Mouse (Mus musculus): ENCODE measurements around the gene Pick1.

Gene Pick1

DNA sequence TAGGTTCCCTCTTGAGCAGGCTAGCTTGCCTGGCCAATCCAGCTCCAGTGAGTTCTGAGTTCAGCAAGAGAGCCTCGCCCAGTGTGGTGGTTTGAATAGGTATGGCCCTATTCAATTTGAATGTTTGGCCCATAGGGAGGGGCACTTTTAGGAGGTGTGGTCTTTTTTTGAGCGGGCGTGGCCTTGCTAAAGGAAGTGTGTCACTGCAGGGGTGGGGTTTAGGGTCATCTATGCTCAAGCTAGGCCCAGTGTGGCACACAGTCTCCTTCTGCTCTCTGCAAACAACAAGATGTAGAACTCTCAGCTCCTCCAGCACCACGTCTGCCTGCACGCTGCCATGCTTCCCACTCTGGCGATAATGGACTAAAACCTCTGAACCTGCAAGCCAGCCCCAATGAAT lies 34.8 kb downstream of the Pick1 start:
- in situ Hi-C loops (cut with MboI; ENCODE audit: unreplicated experiment in 2 of 2): loop anchor here in 1 of 2 experiments (10.0 kb wide), 1 partner anchor 111 kb away; no protein-coding TSS in a partner anchor

DNA sequence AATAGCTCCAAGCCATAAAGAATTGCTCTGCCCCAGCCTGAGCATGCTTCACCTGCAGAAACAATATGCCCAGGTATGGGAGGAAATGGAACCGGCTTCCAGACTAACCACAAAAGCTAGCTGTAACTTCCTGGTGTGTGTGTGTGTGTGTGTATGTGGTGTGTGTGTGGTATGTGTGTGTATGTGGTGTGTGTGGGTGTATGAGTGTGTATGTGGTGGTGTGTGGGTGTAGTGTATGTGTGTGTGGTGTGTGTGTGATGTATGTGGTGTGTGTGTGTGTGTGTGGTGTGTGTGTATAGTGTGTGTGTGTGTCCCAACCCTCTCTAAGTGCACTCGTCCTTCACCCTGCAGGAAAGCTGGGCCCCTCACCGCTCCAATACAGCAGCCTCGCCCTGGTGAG lies 36.4 kb downstream of the Pick1 start:
- in situ Hi-C loops (cut with MboI; ENCODE audit: unreplicated experiment in 2 of 2): loop anchor here in 1 of 2 experiments (10.0 kb wide), 1 partner anchor 109 kb away; no protein-coding TSS in a partner anchor

DNA sequence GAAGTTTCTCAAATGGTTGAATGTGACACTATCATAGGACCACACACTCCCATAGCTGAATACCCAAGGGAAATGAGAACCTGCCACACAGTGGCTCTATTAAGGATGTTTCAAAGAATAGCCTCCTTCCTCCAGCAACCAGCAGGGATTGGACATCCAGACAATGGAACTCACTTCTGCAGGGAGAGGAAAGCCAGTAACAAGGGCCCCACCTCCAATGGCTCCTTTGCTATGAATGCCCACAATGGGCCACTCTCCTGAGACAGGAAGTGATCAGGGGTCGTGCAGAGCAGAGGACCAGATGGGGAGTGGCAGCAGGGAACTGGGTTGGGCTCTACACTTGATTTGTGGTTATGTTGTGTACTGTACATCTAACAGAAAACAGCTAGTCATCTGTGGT lies 39.5 kb downstream of the Pick1 start:
- in situ Hi-C loops (cut with MboI; ENCODE audit: unreplicated experiment in 2 of 2): loop anchor here in 1 of 2 experiments (10.0 kb wide), 1 partner anchor 106 kb away; no protein-coding TSS in a partner anchor

DNA sequence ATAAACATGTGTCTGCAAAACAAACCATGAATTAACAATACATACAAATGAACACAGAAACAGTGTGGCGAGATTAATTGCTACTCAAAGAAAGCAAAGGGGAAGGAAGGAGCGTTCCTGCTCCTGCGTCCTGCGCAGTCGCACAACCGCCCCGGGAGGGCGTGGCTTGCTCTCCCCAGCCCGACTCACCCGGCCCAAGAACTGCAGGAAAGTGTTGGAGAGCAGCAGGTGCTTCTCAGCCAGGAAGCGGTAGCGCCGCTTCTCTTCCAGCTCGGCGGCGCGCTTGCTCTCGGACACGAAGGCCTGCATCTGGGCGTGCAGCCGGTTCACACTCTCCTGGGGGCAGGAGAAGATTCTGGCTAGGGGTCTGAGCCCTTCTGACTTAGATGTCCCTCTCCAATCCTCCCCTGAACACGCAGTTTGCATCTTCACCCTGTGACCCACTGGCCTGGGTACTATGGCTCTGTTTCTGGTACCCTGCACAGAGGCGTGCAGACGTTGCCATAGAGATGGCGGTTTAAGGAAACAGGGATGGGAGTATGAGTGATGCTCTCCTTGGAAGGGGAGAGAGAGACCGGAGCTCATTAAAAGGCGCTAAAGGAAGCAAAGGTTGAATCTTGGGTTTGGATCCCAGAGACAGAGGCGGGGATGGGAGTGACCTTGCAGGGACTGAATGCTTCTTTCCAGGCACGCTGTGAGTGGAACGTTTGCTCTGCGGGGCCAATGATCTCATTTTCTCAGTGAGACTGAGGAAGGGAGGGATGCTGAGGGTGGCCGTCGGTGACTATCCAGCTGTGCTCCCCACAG lies 41.5 kb downstream of the Pick1 start:
- in situ Hi-C loops (cut with MboI; ENCODE audit: unreplicated experiment in 2 of 2): loop anchor here (5.0 to 10.0 kb wide), 2 partner anchors 54 to 112 kb away; partner anchors contain the start of gene Pla2g6 (in 1 of the 2)

DNA sequence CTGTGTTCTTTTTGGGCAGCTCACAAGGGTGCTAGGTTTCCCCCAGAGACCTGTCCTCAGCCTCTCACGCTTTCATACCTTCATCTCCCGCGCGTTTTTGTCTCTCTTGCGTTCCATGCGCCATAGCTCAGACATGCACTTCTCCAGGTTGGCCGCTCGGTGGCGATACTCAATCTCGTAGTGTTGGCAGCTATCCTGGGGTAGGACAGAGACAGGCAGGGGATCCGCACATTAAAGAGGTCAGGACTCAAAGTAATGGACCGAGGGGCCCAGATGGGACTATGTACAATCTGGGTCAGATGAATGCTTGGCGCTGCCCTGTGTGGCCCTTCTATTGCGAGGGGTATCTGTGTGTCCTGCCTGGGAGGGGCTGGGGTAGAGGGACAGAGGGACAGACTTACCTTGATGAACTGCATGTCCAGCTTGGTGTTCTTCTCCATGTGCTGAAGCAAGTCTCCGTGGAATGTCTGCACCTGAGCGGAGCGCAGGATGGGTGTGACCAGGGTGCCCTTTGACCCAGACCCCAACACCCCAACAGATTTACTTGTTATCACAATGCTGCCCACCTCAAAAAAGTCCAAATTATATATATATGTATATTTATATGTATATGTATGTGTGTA lies 42.3 kb downstream of the Pick1 start:
- in situ Hi-C loops (cut with MboI; ENCODE audit: unreplicated experiment in 2 of 2): loop anchor here (5.0 to 10.0 kb wide), 2 partner anchors 54 to 111 kb away; partner anchors contain the start of gene Pla2g6 (in 1 of the 2)

DNA sequence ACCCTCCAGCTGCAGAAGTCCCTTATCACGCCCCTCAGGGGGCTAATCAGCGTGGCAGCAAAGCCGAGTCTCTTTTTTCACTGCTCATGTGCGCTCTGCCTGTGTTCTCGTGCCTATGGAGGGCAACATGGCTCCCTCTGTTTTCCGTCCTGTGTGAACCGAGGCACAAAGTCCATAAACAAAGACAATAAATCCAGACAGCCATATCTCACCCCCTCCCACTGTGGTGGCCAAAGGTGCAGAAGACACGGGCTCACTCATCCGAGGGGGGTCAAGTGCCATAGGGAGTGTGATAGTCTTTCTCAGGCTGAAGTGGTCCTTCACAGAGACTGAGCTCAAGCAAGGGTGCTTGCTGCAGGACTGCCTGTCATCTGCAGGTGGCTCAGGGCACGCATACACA lies 44.0 kb downstream of the Pick1 start:
- in situ Hi-C loops (cut with MboI; ENCODE audit: unreplicated experiment in 2 of 2): loop anchor here (5.0 to 10.0 kb wide), 2 partner anchors 52 to 109 kb away; partner anchors contain the start of gene Pla2g6 (in 1 of the 2)

DNA sequence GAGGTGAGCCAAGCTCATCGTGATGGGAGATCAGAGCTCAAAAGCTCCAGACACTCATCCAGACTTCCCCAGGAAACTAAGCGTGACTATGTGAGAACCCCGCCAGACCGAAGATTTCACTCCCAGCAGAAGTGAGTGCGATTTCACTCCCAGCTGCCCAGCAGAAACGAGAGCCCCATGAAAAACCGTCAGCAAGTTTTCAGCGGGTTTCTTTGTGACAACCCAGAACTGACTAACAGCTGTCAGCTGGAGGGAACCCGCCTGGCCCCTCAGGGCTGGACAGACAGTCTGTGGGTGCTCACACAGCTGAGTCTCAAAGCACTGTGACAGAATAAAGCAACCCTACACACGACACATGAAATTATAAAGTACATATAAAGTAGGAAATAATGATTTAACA lies 48.8 kb downstream of the Pick1 start:
- in situ Hi-C loops (cut with MboI; ENCODE audit: unreplicated experiment in 2 of 2): loop anchor here in 1 of 2 experiments (10.0 kb wide), 1 partner anchor 47 kb away; the partner anchor contains the start of gene Pla2g6

DNA sequence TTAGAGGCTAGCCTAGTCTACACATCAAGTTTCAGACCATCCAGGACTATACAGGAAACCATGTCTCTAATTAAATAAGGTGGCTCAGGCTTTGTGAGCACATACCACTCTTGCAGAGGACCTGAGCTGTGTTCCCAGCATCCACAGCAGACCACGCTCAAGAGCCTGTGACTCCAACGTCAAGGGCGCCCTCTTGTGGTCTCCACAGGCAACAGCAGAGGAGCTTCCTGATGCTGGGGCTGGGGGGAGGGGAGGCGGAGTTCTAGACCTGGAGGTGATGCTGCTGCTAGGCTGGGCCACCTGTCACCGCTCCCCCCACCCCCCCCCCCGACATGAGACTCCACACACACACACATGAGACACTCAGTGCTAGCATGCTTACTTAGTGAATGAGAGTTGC lies 51.2 kb downstream of the Pick1 start:
- in situ Hi-C loops (cut with MboI; ENCODE audit: unreplicated experiment in 2 of 2): no loop called here

DNA sequence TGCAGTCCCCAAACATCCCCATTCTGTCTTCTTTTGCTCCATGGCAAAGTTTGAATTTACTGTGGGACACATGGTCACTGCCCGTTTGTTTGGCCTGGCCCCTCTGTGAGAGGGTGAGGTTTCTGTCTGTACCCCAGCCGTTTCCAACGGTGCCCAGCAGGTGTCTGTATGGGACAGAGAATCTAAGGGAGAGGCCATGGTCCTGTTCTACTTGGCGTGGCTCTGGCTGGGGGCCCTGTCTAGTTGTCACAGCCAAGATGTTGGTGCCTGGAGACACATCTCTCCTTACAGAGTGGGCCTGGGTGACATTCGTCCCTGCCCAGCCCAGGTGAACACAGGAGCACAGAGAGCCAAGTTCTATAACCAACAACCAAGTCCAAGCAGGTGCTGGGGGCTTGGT lies 51.9 kb downstream of the Pick1 start:
- in situ Hi-C loops (cut with MboI; ENCODE audit: unreplicated experiment in 2 of 2): no loop called here

DNA sequence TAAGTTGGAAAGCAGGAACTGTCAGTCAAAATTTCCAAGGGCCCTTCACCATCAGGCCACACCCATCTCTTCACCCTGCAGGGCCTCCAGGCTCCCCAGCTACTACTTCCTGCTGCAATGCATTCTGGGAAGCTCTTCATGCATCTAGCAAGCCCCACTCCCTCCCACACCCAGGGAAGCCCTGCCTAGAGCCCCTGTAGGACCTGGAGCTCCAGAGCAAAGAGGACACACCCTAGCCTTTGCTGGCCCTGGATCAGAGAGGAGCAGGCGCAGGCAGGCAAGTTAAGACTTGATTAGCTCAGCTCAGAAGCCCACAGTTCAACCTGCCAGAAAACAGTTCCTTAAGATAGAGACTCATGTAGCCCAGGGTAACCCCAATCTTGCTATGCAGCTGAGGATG lies 52.4 kb downstream of the Pick1 start:
- in situ Hi-C loops (cut with MboI; ENCODE audit: unreplicated experiment in 2 of 2): no loop called here

DNA sequence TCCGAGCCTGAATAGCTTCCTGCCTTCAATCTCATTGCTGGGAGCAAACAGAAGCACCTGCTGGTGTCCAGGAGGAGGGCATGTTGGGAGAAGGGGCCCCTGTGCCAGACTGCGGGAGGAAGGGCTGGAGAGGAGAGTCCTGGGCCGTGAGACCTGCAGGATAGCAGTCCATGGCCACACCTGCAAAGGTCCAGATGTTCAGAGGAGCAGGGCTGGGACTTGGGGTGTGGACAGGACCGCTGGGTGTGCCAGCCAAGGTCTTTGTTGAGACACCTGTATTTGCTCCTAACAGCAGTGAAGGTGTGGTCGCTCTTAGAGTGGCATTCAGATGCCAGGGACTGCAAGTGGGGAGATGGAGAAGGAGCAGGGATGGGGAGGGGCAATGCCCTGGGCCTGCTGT lies 53.5 kb downstream of the Pick1 start:
- in situ Hi-C loops (cut with MboI; ENCODE audit: unreplicated experiment in 2 of 2): no loop called here

DNA sequence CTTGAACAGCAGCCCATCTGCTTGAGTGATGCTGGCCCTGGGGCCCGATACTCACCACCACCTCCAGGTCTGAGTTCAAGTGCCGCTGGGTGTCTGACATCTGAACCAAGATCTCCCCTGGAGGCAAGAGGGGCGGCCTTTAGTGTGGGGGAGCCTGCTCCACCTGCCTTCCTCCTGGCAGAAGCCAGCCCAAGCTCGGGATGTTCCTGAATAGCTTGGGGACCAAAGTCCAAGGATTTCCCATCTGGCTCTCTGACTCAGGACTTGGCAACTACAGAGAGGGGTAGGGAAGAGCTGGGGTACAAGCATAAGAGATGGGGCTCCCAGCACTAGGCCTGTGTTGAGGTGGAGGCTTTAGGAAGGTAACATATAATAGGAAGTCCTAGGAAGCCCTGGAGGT lies 54.4 kb downstream of the Pick1 start:
- in situ Hi-C loops (cut with MboI; ENCODE audit: unreplicated experiment in 2 of 2): no loop called here

DNA sequence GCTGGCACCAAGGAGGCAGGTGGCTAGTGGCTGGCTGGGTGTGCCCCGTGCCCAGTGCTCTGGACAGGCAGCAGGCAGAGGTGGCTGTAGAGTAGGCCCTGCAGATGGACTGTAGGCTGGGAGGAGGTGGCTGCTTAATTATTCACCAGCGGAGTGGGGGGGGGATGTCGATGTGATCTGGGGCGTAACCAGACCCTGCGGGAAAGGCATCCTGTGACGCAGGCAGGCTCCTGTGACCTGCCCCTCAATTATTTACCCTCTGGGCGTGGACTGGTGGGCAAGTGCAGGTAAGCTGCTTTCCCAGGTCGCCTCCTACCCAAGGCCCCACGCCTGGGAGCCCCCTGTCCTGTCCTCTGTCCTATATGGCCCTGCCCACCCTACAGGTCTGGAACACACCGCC lies 56.4 kb downstream of the Pick1 start, which contains the start of gene Baiap2l2:
TSS of gene Baiap2l2 (minus strand) at position 139 of the 400 bp plus-strand sequence.
- in situ Hi-C loops (cut with MboI; ENCODE audit: unreplicated experiment in 2 of 2): loop anchor here in 1 of 2 experiments (5.0 kb wide), 1 partner anchor 92 kb away; no protein-coding TSS in a partner anchor

DNA sequence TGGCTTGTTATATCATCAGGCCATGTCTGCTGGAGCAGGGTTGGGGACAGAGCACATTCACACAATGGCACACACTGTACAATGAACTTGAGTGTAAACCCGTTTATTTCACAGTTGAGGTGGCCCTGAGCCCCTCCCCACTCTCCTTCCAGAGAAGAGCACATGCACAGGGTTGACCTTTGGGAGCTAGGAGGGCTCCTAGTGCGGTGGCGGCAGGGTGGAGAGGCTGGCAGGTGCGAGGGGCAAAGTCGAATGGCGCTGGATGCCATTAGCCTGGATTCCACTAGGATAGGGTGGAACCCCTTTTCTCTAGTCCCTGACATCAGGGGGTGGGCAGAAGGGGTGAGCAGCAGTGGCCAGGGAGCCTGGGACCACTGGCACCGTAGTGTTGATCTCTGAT lies 57.2 kb downstream of the Pick1 start:
- in situ Hi-C loops (cut with MboI; ENCODE audit: unreplicated experiment in 2 of 2): loop anchor here in 1 of 2 experiments (5.0 kb wide), 1 partner anchor 91 kb away; no protein-coding TSS in a partner anchor

DNA sequence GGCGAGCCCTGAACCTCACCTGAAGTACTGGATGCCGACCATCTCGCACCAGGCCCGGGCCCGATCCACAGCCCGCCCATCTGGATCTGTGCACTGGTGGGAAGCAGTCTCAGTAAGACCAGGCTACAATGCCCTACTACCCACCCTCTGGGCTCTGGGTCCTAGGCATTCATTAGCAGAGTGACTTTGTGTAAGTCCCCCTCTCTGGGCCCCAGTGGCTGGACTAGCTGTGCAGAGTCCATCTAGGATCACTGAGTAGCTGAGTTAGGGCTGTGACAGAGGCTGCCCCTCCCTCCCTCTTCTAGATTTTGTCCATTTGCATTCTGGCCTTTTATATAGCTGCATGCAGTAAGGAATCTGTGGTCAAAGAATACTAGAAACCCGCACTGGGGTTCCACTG lies 58.1 kb downstream of the Pick1 start:
- in situ Hi-C loops (cut with MboI; ENCODE audit: unreplicated experiment in 2 of 2): loop anchor here in 1 of 2 experiments (5.0 kb wide), 1 partner anchor 90 kb away; no protein-coding TSS in a partner anchor

DNA sequence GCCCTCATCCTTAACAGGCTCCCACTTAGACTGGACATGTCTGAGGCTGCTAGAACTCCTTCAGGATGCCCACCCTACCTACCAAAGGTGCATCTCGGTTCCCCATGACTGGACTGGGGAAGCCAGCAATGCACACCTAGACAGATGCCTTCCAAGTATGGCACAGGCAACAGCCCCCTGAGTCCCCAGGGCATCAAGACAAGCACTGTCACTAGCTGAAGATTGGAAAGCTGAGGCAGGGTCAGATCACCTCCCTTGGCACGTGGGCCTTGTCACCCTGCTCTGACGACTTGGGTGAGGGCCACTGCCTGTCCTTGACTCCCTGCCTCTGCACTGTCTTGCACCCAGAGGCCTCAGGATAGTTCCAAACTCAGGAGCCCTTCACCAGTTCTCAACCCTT lies 59.4 kb downstream of the Pick1 start:
- in situ Hi-C loops (cut with MboI; ENCODE audit: unreplicated experiment in 2 of 2): loop anchor here in 1 of 2 experiments (5.0 kb wide), 1 partner anchor 89 kb away; no protein-coding TSS in a partner anchor

DNA sequence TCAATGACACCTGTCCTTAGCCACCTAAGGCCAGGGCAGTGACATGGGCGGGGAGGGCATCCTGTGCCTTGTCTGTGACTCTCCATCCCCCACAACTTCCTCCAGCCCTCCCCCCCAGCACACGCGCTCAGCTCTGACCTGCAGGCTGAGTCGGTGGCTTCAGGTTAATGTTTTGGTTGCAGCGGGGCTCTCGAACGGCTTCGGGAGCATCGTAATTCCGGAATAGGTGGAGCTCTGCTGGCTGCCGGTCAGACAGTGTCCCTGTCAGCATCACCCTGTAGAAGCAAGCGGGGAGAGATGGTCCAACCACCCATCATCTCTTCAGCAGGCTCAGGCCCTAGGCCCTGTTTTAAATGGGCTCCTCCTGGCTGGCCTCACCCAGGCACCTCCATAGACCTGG lies 60.5 kb downstream of the Pick1 start:
- in situ Hi-C loops (cut with MboI; ENCODE audit: unreplicated experiment in 2 of 2): loop anchor here in 1 of 2 experiments (5.0 kb wide), 1 partner anchor 88 kb away; no protein-coding TSS in a partner anchor

DNA sequence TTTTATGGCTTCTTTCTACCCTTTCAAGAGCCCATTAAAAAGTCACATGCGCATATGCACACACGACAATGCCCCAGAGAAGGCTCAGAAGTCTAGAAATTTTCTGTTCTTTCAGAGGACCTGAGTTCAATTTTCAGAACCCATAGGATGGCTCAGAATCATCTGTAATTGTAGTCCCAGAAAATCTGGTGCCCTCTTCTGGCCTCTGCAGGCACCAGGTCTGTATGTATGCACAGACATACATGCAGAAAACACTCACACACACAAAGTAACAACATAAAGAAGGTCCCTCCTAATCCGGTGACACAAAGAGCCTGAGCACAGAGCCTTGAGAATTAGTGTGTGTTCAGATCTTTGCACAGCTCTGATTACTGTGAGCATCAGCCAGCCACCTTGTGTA lies 61.4 kb downstream of the Pick1 start:
- in situ Hi-C loops (cut with MboI; ENCODE audit: unreplicated experiment in 2 of 2): no loop called here

DNA sequence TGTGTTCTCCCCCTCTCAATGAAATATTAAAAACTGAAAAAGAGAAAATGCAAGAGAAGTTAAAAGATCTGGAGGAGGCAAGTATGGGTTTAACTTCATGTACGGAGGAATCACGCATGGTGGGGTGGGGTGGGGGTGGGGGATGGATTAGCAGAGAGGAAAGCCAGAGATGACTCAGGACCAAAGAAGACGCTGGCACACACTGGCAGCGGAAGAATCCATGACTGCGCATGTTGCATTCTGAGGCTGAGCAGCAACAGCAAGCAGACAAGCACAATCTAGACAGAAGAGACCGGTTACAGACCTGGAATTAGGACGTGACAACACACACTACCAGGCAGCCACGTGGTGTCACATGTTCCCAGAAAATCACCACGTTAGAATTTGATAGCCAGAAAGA lies 63.8 kb downstream of the Pick1 start:
- in situ Hi-C loops (cut with MboI; ENCODE audit: unreplicated experiment in 2 of 2): no loop called here

DNA sequence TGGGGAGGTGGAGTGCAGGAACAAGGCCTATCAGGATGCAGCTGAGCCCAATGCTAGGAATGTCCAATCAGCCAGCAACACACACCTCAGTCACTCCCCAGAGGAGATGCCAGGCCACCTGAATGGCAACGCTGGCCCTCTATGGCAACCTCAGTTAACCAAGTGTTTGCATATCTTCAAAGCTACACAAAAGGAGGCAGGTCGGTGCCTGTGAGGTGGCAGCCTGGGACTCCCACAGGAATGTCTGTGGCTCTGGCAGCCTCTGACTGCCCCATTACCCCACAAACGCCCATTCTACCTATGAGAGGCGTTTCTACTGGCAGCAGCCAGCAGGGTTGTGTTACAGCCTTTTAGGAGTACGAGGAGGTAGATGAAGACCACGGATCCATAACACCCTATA lies 69.6 kb downstream of the Pick1 start:
- in situ Hi-C loops (cut with MboI; ENCODE audit: unreplicated experiment in 2 of 2): no loop called here
